Mouse (Mus musculus) myocyte (in vitro differentiated cells): ENCODE results near the gene Ppp1r3c.

ENCODE experiments used
- CEBPB ChIP-seq: IDR thresholded peaks from 2 replicates; pipeline ENCODE4 v1.6.1; 2011; ENCODE audit warnings: mild to moderate bottlenecking, moderate library complexity; ENCODE audit not compliant: poor library complexity, insufficient read depth, severe bottlenecking
- E2F4 ChIP-seq: IDR thresholded peaks from one replicate; pipeline ENCODE4 v1.6.1; 2011; ENCODE audit warnings: mild to moderate bottlenecking, control low read depth, moderate library complexity; ENCODE audit not compliant: insufficient read depth
- MAX ChIP-seq: IDR thresholded peaks from one replicate; pipeline ENCODE4 v1.6.1; 2011; ENCODE audit warnings: low read depth, mild to moderate bottlenecking, control low read depth
- MYOD1 ChIP-seq, 3 experiments: IDR thresholded peaks; one replicate each; pipeline ENCODE4 v1.6.1; 2011; ENCODE audit warnings: control low read depth in 2 of 3, low read depth in 2 of 3, mild to moderate bottlenecking in 2 of 3, moderate library complexity in 1 of 3; ENCODE audit not compliant: insufficient read length in 2 of 3, control insufficient read depth in 1 of 3
- MYOG ChIP-seq, 3 experiments: IDR thresholded peaks; one replicate each; pipeline ENCODE4 v1.6.1; 2011; ENCODE audit warnings: control low read depth in 2 of 3, low read depth in 2 of 3, mild to moderate bottlenecking in 2 of 3; ENCODE audit not compliant: insufficient read length in 2 of 3, control insufficient read depth in 1 of 3, insufficient read depth in 1 of 3
- POLR2A ChIP-seq: IDR thresholded peaks from one replicate; pipeline ENCODE4 v1.6.1; 2011; ENCODE audit warnings: low read depth, mild to moderate bottlenecking, control low read depth, moderate library complexity; ENCODE audit not compliant: insufficient read length
- POLR2AphosphoS2 ChIP-seq: IDR thresholded peaks from one replicate; pipeline ENCODE4 v1.6.1; 2011; ENCODE audit warnings: low read depth, control low read depth; ENCODE audit not compliant: insufficient read length
- REST ChIP-seq: IDR thresholded peaks from one replicate; pipeline ENCODE4 v1.6.1; 2011; ENCODE audit warnings: mild to moderate bottlenecking, control low read depth, moderate library complexity; ENCODE audit not compliant: insufficient read depth, insufficient read length
- SRF ChIP-seq: IDR thresholded peaks from one replicate; pipeline ENCODE4 v1.6.1; 2011; ENCODE audit warnings: low read depth; ENCODE audit not compliant: control insufficient read depth, insufficient read length
- TCF3 ChIP-seq: IDR thresholded peaks from one replicate; pipeline ENCODE4 v1.6.1; 2011; ENCODE audit warnings: low read depth, control low read depth; ENCODE audit not compliant: insufficient read length
- USF1 ChIP-seq: IDR thresholded peaks from one replicate; pipeline ENCODE4 v1.6.1; 2011; ENCODE audit warnings: low read depth, mild to moderate bottlenecking, control low read depth, moderate library complexity

DNA sequence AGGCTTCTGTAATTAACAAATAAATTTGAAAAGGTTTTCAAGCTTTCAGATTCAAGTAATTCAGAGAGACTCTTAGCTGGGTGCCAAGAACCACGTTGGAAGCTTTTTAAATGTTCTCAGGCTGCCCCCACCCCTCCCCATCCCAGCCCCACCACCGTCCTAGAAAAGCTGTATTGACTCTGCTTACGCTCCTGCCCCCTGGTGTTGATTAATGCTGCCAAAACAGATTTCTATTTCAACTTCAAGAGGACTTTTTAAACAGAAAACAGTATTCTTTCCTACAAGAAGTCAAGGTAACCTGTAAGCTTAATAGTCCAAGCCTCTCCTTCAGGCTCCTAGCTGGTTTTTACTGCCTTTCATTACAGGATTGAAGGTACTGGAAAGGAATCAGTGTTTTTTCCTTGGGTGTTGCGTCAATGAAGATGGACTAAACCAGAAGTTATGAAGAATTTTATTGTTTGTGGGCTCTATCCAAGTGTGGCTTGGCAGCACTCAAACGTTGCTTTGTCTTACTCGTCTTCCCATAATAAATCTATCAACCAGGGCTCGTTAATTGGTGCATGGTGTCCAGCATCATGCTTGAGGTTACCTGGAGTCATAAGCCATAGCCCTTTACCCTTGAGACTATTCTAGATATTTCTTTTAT is 3.2 kb upstream of the Ppp1r3c start:
- TF ChIP-seq POLR2A (no peak), CEBPB (peak; percentile 53; the same call in 1 of the 2 replicates), USF1 (no peak), E2F4 (no peak), MYOG (IDR thresholded peaks at IDR 0.05; ENCODE audit: control insufficient read depth in 1 of 3, insufficient read depth in 1 of 3, insufficient read length in 2 of 3, low read depth in 2 of 3) (no peak), MAX (no peak), MYOD1 (IDR thresholded peaks at IDR 0.05; ENCODE audit: control insufficient read depth in 1 of 3, insufficient read length in 2 of 3, low read depth in 2 of 3) (no peak), POLR2AphosphoS2 (no peak), SRF (no peak), REST (no peak), TCF3 (no peak)
